Mouse (Mus musculus) cerebellum, adult 2 months (tissue): Measurements from ENCODE around the gene Bhlha15. TPM values are rescaled to one million over a fixed set of nuclear protein-coding genes. Genes with fewer than 3 reads are reported as not detected.

ENCODE experiments used
- DNase-seq, 2 experiments: peaks; one replicate each; pipeline ENCODE4 v3.0.0; 2021
- H3K27ac ChIP-seq: fragments of 200-500 bp; 2 replicates; pipeline ENCODE4 v1.5.1; 2012; ENCODE audit warnings: low read length, control low read depth, inconsistent platforms; ENCODE audit not compliant: insufficient read depth
- H3K27me3 ChIP-seq: fragments of 200-500 bp; 2 replicates; pipeline ENCODE4 v1.6.1; 2012; ENCODE audit warnings: inconsistent platforms, mild to moderate bottlenecking, low read length, moderate library complexity; ENCODE audit not compliant: control insufficient read depth, insufficient read depth
- H3K4me1 ChIP-seq: fragments of 200-500 bp; 2 replicates; pipeline ENCODE4 v1.6.1; 2011; ENCODE audit warnings: low read length; ENCODE audit not compliant: control insufficient read depth, insufficient read depth
- H3K4me3 ChIP-seq: fragments of 200-500 bp; replicated peaks from 2 replicates; pipeline ENCODE3; 2011; ENCODE audit warnings: mild to moderate bottlenecking, low read depth, low read length, control low read depth; ENCODE audit not compliant: insufficient read depth
- CTCF ChIP-seq: fragments of 200-500 bp; IDR thresholded peaks from 2 replicates; pipeline ENCODE4 v1.5.1; 2011; ENCODE audit warnings: low read depth, mild to moderate bottlenecking, control low read depth, low read length, moderate library complexity, borderline replicate concordance; ENCODE audit not compliant: insufficient read depth
- POLR2A ChIP-seq: fragments of 200-500 bp; IDR thresholded peaks from 2 replicates; pipeline ENCODE4 v1.6.1; 2011; ENCODE audit warnings: low read length, control low read depth, borderline replicate concordance; ENCODE audit not compliant: insufficient read depth
- WGBS: fragments of 180-500 bp; shearing (Covaris S2); methylation state at CpG from one replicate; pipeline ENCODE4 v1.1.7; 2018; 5-methylcytosine and 5-hydroxymethylcytosine counted together
- polyA plus RNA-seq: library from polyadenylated mRNA; depleted of rRNA; stranded (reverse); fragments of >200 nt; gene quantifications from 2 replicates; pipeline ENCODE4 v1.2.3, GENCODE M21; 2012; rRNA removed

Gene Bhlha15
- polyA plus RNA-seq = 0.14 and 0.15 TPM in 2 replicates

GRCm38 (mm10) chr5:144189950-144190583 lies at the start of gene Bhlha15:
TSS of gene Bhlha15 (plus strand) at chr5:144190286.
- Histone ChIP-seq H3K27me3 (no peaks in the 10 kb centered on the region), H3K4me3 (no peak within 1 kb of the TSS), H3K4me1 (peaks cover 8% of the 10 kb centered on the region; the same call in 1 of the 2 replicates), H3K27ac (no peak within 1 kb of the TSS)
- WGBS = 9% methylated on average over 26 of the region's 26 CpGs
- no peak for TF ChIP-seq POLR2A
- TF ChIP-seq CTCF = no peak
- DNase-seq = no peak

GRCm38 (mm10) chr5:144143531-144143930 lies 46.6 kb upstream of the Bhlha15 start:
- H3K4me3 ChIP-seq = no peak overlapping the region
- no peaks in the 10 kb centered on the region for H3K27me3 ChIP-seq
- no peaks in the 10 kb centered on the region for H3K4me1 ChIP-seq
- 93% methylated on average over 5 of the region's 5 CpGs for WGBS
- DNase-seq = no peak
- no peak overlapping the region for H3K27ac ChIP-seq
- TF ChIP-seq CTCF = no peak
- no peak for TF ChIP-seq POLR2A

GRCm38 (mm10) chr5:144146898-144147297 lies 43.2 kb upstream of the Bhlha15 start:
- TF ChIP-seq POLR2A (no peak), CTCF (no peak)
- Histone ChIP-seq H3K4me1 (no peaks in the 10 kb centered on the region), H3K4me3 (no peak overlapping the region)

GRCm38 (mm10) chr5:144149530-144149929 lies 40.6 kb upstream of the Bhlha15 start:
- no peaks in the 10 kb centered on the region for H3K4me1 ChIP-seq
- no peak for TF ChIP-seq POLR2A
- TF ChIP-seq CTCF = no peak
- H3K27ac ChIP-seq = no peak overlapping the region
- DNase-seq = no peak
- WGBS = 87% methylated on average over 4 of the region's 4 CpGs
- H3K27me3 ChIP-seq = no peaks in the 10 kb centered on the region
- no peak overlapping the region for H3K4me3 ChIP-seq

More at GRCm38 (mm10) chr5:144146898-144147297, 43.2 kb upstream of the Bhlha15 start:
- no peaks in the 10 kb centered on the region for H3K27me3 ChIP-seq
- no peak for DNase-seq
- no peak overlapping the region for H3K27ac ChIP-seq

GRCm38 (mm10) chr5:144151270-144151669 lies 38.8 kb upstream of the Bhlha15 start:
- DNase-seq = no peak
- H3K4me3 ChIP-seq = no peak overlapping the region
- no peaks in the 10 kb centered on the region for H3K4me1 ChIP-seq
- no peaks in the 10 kb centered on the region for H3K27me3 ChIP-seq
- WGBS = 95% methylated on average over 4 of the region's 4 CpGs
- H3K27ac ChIP-seq = no peak overlapping the region
- TF ChIP-seq CTCF (no peak), POLR2A (no peak)

- Histone ChIP-seq H3K27me3 (no peaks in the 10 kb centered on the region), H3K4me3 (no peak overlapping the region), H3K4me1 (0 out of 2 replicates have a peak, but pooled peaks cover 3% of the 10 kb centered on the region), H3K27ac (no peak overlapping the region)
- TF ChIP-seq CTCF = peak; percentile 71
- TF ChIP-seq POLR2A = no peak
- WGBS = 15% methylated on average over 7 of the region's 7 CpGs
- peak; percentile 63 to 72 for DNase-seq
These were observed 35.6 kb upstream of the Bhlha15 start for GRCm38 (mm10) chr5:144154528-144154927.

GRCm38 (mm10) chr5:144158604-144159003 lies 31.5 kb upstream of the Bhlha15 start:
- Histone ChIP-seq H3K4me1 (peaks cover 9% of the 10 kb centered on the region), H3K27me3 (no peaks in the 10 kb centered on the region), H3K27ac (no peak overlapping the region), H3K4me3 (no peak overlapping the region)
- TF ChIP-seq CTCF (no peak), POLR2A (no peak)
- WGBS = 10% methylated on average over 4 of the region's 4 CpGs
- peak; percentile 37 to 63 for DNase-seq

- TF ChIP-seq POLR2A (no peak), CTCF (no peak)
- Histone ChIP-seq H3K27me3 (no peaks in the 10 kb centered on the region), H3K4me3 (no peak overlapping the region), H3K4me1 (peaks cover 9% of the 10 kb centered on the region), H3K27ac (no peak overlapping the region)
- WGBS = 77% methylated on average over 8 of the region's 8 CpGs
- no peak for DNase-seq
These were observed 30.9 kb upstream of the Bhlha15 start for GRCm38 (mm10) chr5:144159137-144159536.
